Mouse (Mus musculus) bone marrow macrophage, adult 2 months (primary cell): ENCODE data around the gene Eomes.

Experiments used
- CTCF ChIP-seq: IDR thresholded peaks from 2 replicates; pipeline ENCODE4 v1.5.1; 2012; ENCODE audit warnings: low read depth, mild to moderate bottlenecking, low read length, moderate library complexity
- POLR2A ChIP-seq: IDR thresholded peaks from 2 replicates; pipeline ENCODE4 v1.6.1; 2012; ENCODE audit warnings: mild to moderate bottlenecking, low read depth, low read length, borderline replicate concordance

GRCm38 (mm10) chr9:118478839-118479507, 961 bp downstream of the Eomes start:
- TF ChIP-seq CTCF (no peak), POLR2A (no peak)
